Mouse (Mus musculus) kidney, embryonic 14.5 days (tissue): Measurements from ENCODE around the gene Gm49322. TPM values are rescaled to one million over a fixed set of nuclear protein-coding genes. Genes with fewer than 3 reads are reported as not detected.

Experiments
- ATAC-seq: fragments of 200-750 bp; cut with Nextera tagmentation; 2 replicates; pipeline ENCODE4 v1.8.0; 2017; ENCODE audit warnings: moderate number of reproducible peaks, mild to moderate bottlenecking, moderate TSS enrichment, moderate library complexity; ENCODE audit not compliant: low FRiP score, low TSS enrichment
- H3K27ac ChIP-seq: fragments of 300-500 bp; sonication (generic); 2 replicates; pipeline ENCODE4 v1.5.1; 2014; ENCODE audit warnings: low read depth, mild to moderate bottlenecking, low read length, moderate library complexity, mixed read lengths
- H3K27me3 ChIP-seq: fragments of 300-500 bp; sonication (generic); 2 replicates; pipeline ENCODE4 v1.6.1; 2014; ENCODE audit warnings: mild to moderate bottlenecking, low read length; ENCODE audit not compliant: control insufficient read depth, insufficient read depth
- H3K36me3 ChIP-seq: fragments of 300-500 bp; sonication (generic); 2 replicates; pipeline ENCODE4 v1.6.1; 2014; ENCODE audit warnings: low read length, mixed read lengths; ENCODE audit not compliant: control insufficient read depth, insufficient read depth
- H3K4me1 ChIP-seq: fragments of 300-500 bp; sonication (generic); 2 replicates; pipeline ENCODE4 v1.6.1; 2014; ENCODE audit warnings: low read length, mixed read lengths; ENCODE audit not compliant: control insufficient read depth, insufficient read depth
- H3K4me2 ChIP-seq: fragments of 300-500 bp; sonication (generic); replicated peaks from 2 replicates; pipeline ENCODE4 v1.6.1; 2014; ENCODE audit warnings: low read depth, mild to moderate bottlenecking, low read length
- H3K4me3 ChIP-seq: fragments of 300-500 bp; sonication (generic); 2 replicates; pipeline ENCODE4 v1.5.1; 2014; ENCODE audit warnings: mild to moderate bottlenecking, low read length
- H3K9ac ChIP-seq: fragments of 300-500 bp; sonication (generic); 2 replicates; pipeline ENCODE4 v1.6.1; 2014; ENCODE audit warnings: low read depth, mild to moderate bottlenecking, low read length, moderate library complexity
- H3K9me3 ChIP-seq: fragments of 300-500 bp; sonication (generic); 2 replicates; pipeline ENCODE4 v1.6.1; 2016; ENCODE audit warnings: low read length; ENCODE audit not compliant: control insufficient read depth
- WGBS: fragments of 180-500 bp; shearing (Covaris S2); extraction: QIAGEN DNeasy Blood & Tissue Kit; methylation state at CpG from one replicate; pipeline ENCODE4 v1.1.7; 2014; 5-methylcytosine and 5-hydroxymethylcytosine counted together
- polyA plus RNA-seq: library from polyadenylated mRNA; unstranded; fragments of >200 nt; fragmentation: Nextera tagmentation; extraction: Ambion mirVana; gene quantifications from 2 replicates; pipeline ENCODE4 v1.2.1, GENCODE M21; 2014

Gm49322 gene
- polyA plus RNA-seq, 1 experiment from 2014 or later = 2.5 TPM

- under 1% methylated on average over 29 of the region's 29 CpGs for WGBS
- H3K9ac ChIP-seq = peak overlapping the region; percentile 89
- ATAC-seq = peak; percentile 36
- H3K27me3 ChIP-seq = no peaks in the 10 kb centered on the region
- H3K4me3 ChIP-seq = peak overlapping the region; percentile 87
- H3K27ac ChIP-seq = peak overlapping the region; percentile 96
- H3K4me1 ChIP-seq = peaks cover 33% of the 10 kb centered on the region
- H3K4me2 ChIP-seq = peak overlapping the region; percentile 72
- H3K9me3 ChIP-seq = no peaks in the 10 kb centered on the region
- peaks cover 8% of the 10 kb centered on the region; the same call in 1 of the 2 replicates for H3K36me3 ChIP-seq
Observed at GRCm38 (mm10) chr10:80578131-80578750, 27.6 kb upstream of the Gm49322 start.

GRCm38 (mm10) chr10:80578911-80579310, 26.9 kb upstream of the Gm49322 start:
- Histone ChIP-seq H3K27me3 (no peaks in the 10 kb centered on the region), H3K9ac (peak overlapping the region; percentile 89; the same call in 1 of the 2 replicates), H3K9me3 (no peaks in the 10 kb centered on the region), H3K36me3 (peaks cover 11% of the 10 kb centered on the region; the same call in 1 of the 2 replicates), H3K4me3 (peak overlapping the region; percentile 87; the same call in 1 of the 2 replicates), H3K27ac (peak overlapping the region; percentile 96), H3K4me1 (peaks cover 30% of the 10 kb centered on the region), H3K4me2 (peak overlapping the region; percentile 72)
- no peak for ATAC-seq
- WGBS = 2% methylated on average over 8 of the region's 8 CpGs

- Histone ChIP-seq H3K27ac (no peak overlapping the region), H3K4me1 (peaks cover 11% of the 10 kb centered on the region; the same call in 1 of the 2 replicates), H3K9ac (no peak overlapping the region), H3K9me3 (no peaks in the 10 kb centered on the region), H3K27me3 (no peaks in the 10 kb centered on the region), H3K4me2 (no peak overlapping the region), H3K4me3 (no peak overlapping the region), H3K36me3 (peaks cover 35% of the 10 kb centered on the region)
- 86% methylated on average over 5 of the region's 5 CpGs for WGBS
- no peak for ATAC-seq
Observed at GRCm38 (mm10) chr10:80583047-80583446, 22.8 kb upstream of the Gm49322 start.

GRCm38 (mm10) chr10:80584045-80584488, 21.8 kb upstream of the Gm49322 start:
- peaks cover 11% of the 10 kb centered on the region; the same call in 1 of the 2 replicates for H3K4me1 ChIP-seq
- H3K27ac ChIP-seq = no peak overlapping the region
- H3K27me3 ChIP-seq = no peaks in the 10 kb centered on the region
- 69% methylated on average over 12 of the region's 12 CpGs for WGBS
- H3K9ac ChIP-seq = no peak overlapping the region
- H3K4me3 ChIP-seq = no peak overlapping the region
- no peaks in the 10 kb centered on the region for H3K9me3 ChIP-seq
- no peak overlapping the region for H3K4me2 ChIP-seq
- no peak for ATAC-seq
- peaks cover 35% of the 10 kb centered on the region for H3K36me3 ChIP-seq

GRCm38 (mm10) chr10:80584642-80585552, 20.9 kb upstream of the Gm49322 start:
- H3K4me1 ChIP-seq = peaks cover 14% of the 10 kb centered on the region; the same call in 1 of the 2 replicates
- no peak for ATAC-seq
- H3K4me3 ChIP-seq = peak overlapping the region; percentile 3; the same call in 1 of the 2 replicates
- H3K27ac ChIP-seq = no peak overlapping the region
- no peak overlapping the region for H3K9ac ChIP-seq
- no peaks in the 10 kb centered on the region for H3K9me3 ChIP-seq
- peak overlapping the region; percentile 10; the same call in 1 of the 2 replicates for H3K4me2 ChIP-seq
- peaks cover 35% of the 10 kb centered on the region for H3K36me3 ChIP-seq
- WGBS = 79% methylated on average over 12 of the region's 12 CpGs
- no peaks in the 10 kb centered on the region for H3K27me3 ChIP-seq

- peak overlapping the region; percentile 21; the same call in 1 of the 2 replicates for H3K4me2 ChIP-seq
- H3K4me1 ChIP-seq = peaks cover 14% of the 10 kb centered on the region; the same call in 1 of the 2 replicates
- no peak for ATAC-seq
- WGBS = 86% methylated on average over 8 of the region's 8 CpGs
- no peak overlapping the region for H3K27ac ChIP-seq
- H3K4me3 ChIP-seq = peak overlapping the region; percentile 3; the same call in 1 of the 2 replicates
- no peaks in the 10 kb centered on the region for H3K9me3 ChIP-seq
- peaks cover 35% of the 10 kb centered on the region for H3K36me3 ChIP-seq
- no peaks in the 10 kb centered on the region for H3K27me3 ChIP-seq
- no peak overlapping the region for H3K9ac ChIP-seq
Observed at GRCm38 (mm10) chr10:80585581-80585980, 20.2 kb upstream of the Gm49322 start.

GRCm38 (mm10) chr10:80586407-80587304, 19.2 kb upstream of the Gm49322 start:
- Histone ChIP-seq H3K4me2 (peak overlapping the region; percentile 21; the same call in 1 of the 2 replicates), H3K27ac (peak overlapping the region; percentile 51; the same call in 1 of the 2 replicates), H3K4me3 (peak overlapping the region; percentile 1; the same call in 1 of the 2 replicates), H3K36me3 (peaks cover 35% of the 10 kb centered on the region), H3K9ac (peak overlapping the region; percentile 37; the same call in 1 of the 2 replicates), H3K9me3 (no peaks in the 10 kb centered on the region), H3K4me1 (peaks cover 14% of the 10 kb centered on the region; the same call in 1 of the 2 replicates), H3K27me3 (no peaks in the 10 kb centered on the region)
- 95% methylated on average over 50 of the region's 51 CpGs for WGBS
- no peak for ATAC-seq

- Histone ChIP-seq H3K36me3 (peaks cover 32% of the 10 kb centered on the region), H3K4me1 (peaks cover 14% of the 10 kb centered on the region; the same call in 1 of the 2 replicates), H3K4me2 (no peak overlapping the region), H3K27ac (peak overlapping the region; percentile 51; the same call in 1 of the 2 replicates), H3K9ac (peak overlapping the region; percentile 37; the same call in 1 of the 2 replicates), H3K4me3 (no peak overlapping the region), H3K27me3 (no peaks in the 10 kb centered on the region), H3K9me3 (no peaks in the 10 kb centered on the region)
- no peak for ATAC-seq
- WGBS = 44% methylated on average over 4 of the region's 4 CpGs
Observed at GRCm38 (mm10) chr10:80587305-80587657, 18.5 kb upstream of the Gm49322 start.
